Mouse (Mus musculus) small intestine, adult 2 months (tissue): ENCODE results near the gene Adamts10.

ENCODE experiments used
- CTCF ChIP-seq: fragments of 200-500 bp; IDR thresholded peaks from 2 replicates; pipeline ENCODE4 v1.5.1; 2012; ENCODE audit warnings: low read depth, mild to moderate bottlenecking, control low read depth, inconsistent platforms, low read length, moderate library complexity, mixed read lengths; ENCODE audit not compliant: insufficient replicate concordance, insufficient read length; ENCODE audit errors: extremely low read depth
- POLR2A ChIP-seq: fragments of 200-500 bp; IDR thresholded peaks from 2 replicates; pipeline ENCODE4 v1.6.1; 2012; ENCODE audit warnings: low read depth, mild to moderate bottlenecking, control low read depth, inconsistent platforms, low read length, moderate library complexity

DNA sequence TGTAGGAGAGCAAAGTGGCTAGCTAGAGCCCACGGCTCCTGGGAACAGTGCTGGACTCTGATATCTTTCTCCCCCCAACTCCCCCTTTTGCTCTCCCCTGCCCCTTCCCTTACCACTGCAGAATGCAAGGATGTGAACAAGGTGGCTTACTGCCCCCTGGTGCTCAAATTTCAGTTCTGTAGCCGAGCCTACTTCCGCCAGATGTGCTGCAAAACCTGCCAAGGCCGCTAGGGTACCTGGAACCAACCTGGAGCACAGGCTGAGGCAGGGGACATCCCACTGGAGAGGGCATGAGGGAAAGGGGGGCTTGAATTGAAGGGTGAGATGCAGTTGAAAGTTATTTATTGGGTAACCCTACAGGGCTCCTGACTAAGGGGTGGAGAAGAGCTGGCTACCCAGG is 29.0 kb downstream of the Adamts10 start:
- TF ChIP-seq CTCF (peak; percentile 57; the same call in 1 of the 2 replicates), POLR2A (no peak)
